Mouse (Mus musculus) testis, adult 2 months (tissue): Measurements from ENCODE around the gene Mcm3.

ENCODE experiments used
- CTCF ChIP-seq: fragments of 200-500 bp; IDR thresholded peaks from 2 replicates; pipeline ENCODE4 v1.5.1; 2012; ENCODE audit warnings: low read depth, mild to moderate bottlenecking, inconsistent platforms, low read length, moderate library complexity; ENCODE audit not compliant: control insufficient read depth, insufficient read depth, insufficient replicate concordance
- POLR2A ChIP-seq: fragments of 200-500 bp; IDR thresholded peaks from 2 replicates; pipeline ENCODE4 v1.6.1; 2012; ENCODE audit warnings: low read depth, mild to moderate bottlenecking, inconsistent platforms, low read length, moderate library complexity; ENCODE audit not compliant: control insufficient read depth

GRCm38 (mm10) chr1:20817172-20817571, 2.9 kb downstream of the Mcm3 start:
- TF ChIP-seq CTCF (no peak), POLR2A (no peak)
